Mouse (Mus musculus) fat pad, adult 2 months (tissue): ENCODE data around the gene Nedd9.
A peak's percentile ranks its signal among the peaks of the same experiment; 100 is the strongest.

Source experiments
- DNase-seq: peaks from one replicate; pipeline ENCODE4 v3.0.0-alpha.2; 2011; ENCODE audit warnings: low read depth, low spot score; ENCODE audit errors: extremely low read depth

Gene Nedd9

GRCm38 (mm10) chr13:41349770-41350169 is 137.4 kb downstream of the Nedd9 start:
- DNase-seq: peak; percentile 96

- no peak for DNase-seq
These were observed 141.4 kb downstream of the Nedd9 start for GRCm38 (mm10) chr13:41345756-41346155.

GRCm38 (mm10) chr13:41345306-41345705 is 141.9 kb downstream of the Nedd9 start:
- no peak for DNase-seq

- DNase-seq: no peak
These were observed 143.3 kb downstream of the Nedd9 start for GRCm38 (mm10) chr13:41343887-41344266.

- no peak for DNase-seq
These were observed 143.8 kb downstream of the Nedd9 start for GRCm38 (mm10) chr13:41343163-41343886.

GRCm38 (mm10) chr13:41341422-41341821 is 145.7 kb downstream of the Nedd9 start:
- no peak for DNase-seq

- no peak for DNase-seq
These were observed 147.4 kb downstream of the Nedd9 start for GRCm38 (mm10) chr13:41339653-41340351.

- no peak for DNase-seq
These were observed 148.0 kb downstream of the Nedd9 start for GRCm38 (mm10) chr13:41339195-41339594.

- no peak for DNase-seq
These were observed 149.8 kb downstream of the Nedd9 start for GRCm38 (mm10) chr13:41337407-41337806.

GRCm38 (mm10) chr13:41336260-41336659 is 150.9 kb downstream of the Nedd9 start:
- no peak for DNase-seq

- DNase-seq: no peak
These were observed 151.4 kb downstream of the Nedd9 start for GRCm38 (mm10) chr13:41335767-41336166.

GRCm38 (mm10) chr13:41334641-41335000 is 152.5 kb downstream of the Nedd9 start:
- DNase-seq: no peak

GRCm38 (mm10) chr13:41333889-41334640 is 153.1 kb downstream of the Nedd9 start:
- no peak for DNase-seq

GRCm38 (mm10) chr13:41331671-41332340 is 155.4 kb downstream of the Nedd9 start:
- no peak for DNase-seq

- DNase-seq: peak; percentile 97
These were observed 156.4 kb downstream of the Nedd9 start for GRCm38 (mm10) chr13:41330589-41331345.

GRCm38 (mm10) chr13:41330051-41330450 is 157.1 kb downstream of the Nedd9 start:
- no peak for DNase-seq

- DNase-seq: no peak
These were observed 158.7 kb downstream of the Nedd9 start for GRCm38 (mm10) chr13:41328481-41328880.

- DNase-seq: no peak
These were observed 159.6 kb downstream of the Nedd9 start for GRCm38 (mm10) chr13:41327546-41327945.

- DNase-seq: no peak
These were observed 161.0 kb downstream of the Nedd9 start for GRCm38 (mm10) chr13:41326134-41326533.

GRCm38 (mm10) chr13:41325346-41325745 is 161.8 kb downstream of the Nedd9 start:
- no peak for DNase-seq

- DNase-seq: no peak
These were observed 162.5 kb downstream of the Nedd9 start for GRCm38 (mm10) chr13:41324631-41325030.
